Mouse (Mus musculus) liver, embryonic 11.5 days (tissue): ENCODE data around the gene Poldip3. TPM values are rescaled to one million over a fixed set of nuclear protein-coding genes. Genes with fewer than 3 reads are reported as not detected.

Experiments
- ATAC-seq: fragments of 200-750 bp; cut with Nextera tagmentation; replicated peaks from 2 replicates; pipeline ENCODE4 v1.8.0; 2017; ENCODE audit warnings: moderate number of reproducible peaks, mild to moderate bottlenecking, moderate TSS enrichment, moderate library complexity; ENCODE audit not compliant: low FRiP score
- DNase-seq: peaks from one replicate; pipeline ENCODE4 v3.0.0-alpha.2; 2017; ENCODE audit warnings: low spot score
- H3K27ac ChIP-seq: fragments of 300-500 bp; sonication (generic); 2 replicates; pipeline ENCODE4 v1.5.1; 2014; ENCODE audit warnings: mild to moderate bottlenecking, low read depth, low read length, control low read depth
- H3K27me3 ChIP-seq: fragments of 300-500 bp; sonication (generic); replicated peaks from 2 replicates; pipeline ENCODE4 v1.6.1; 2014; ENCODE audit warnings: low read length, mixed read lengths; ENCODE audit not compliant: control insufficient read depth, insufficient read depth
- H3K36me3 ChIP-seq: fragments of 300-500 bp; sonication (generic); 2 replicates; pipeline ENCODE4 v1.6.1; 2014; ENCODE audit warnings: mild to moderate bottlenecking, low read length, moderate library complexity, mixed read lengths; ENCODE audit not compliant: control insufficient read depth, insufficient read depth
- H3K4me1 ChIP-seq: fragments of 300-500 bp; sonication (generic); replicated peaks from 2 replicates; pipeline ENCODE4 v1.6.1; 2014; ENCODE audit warnings: low read length, mixed read lengths; ENCODE audit not compliant: control insufficient read depth, insufficient read depth
- H3K4me2 ChIP-seq: fragments of 300-500 bp; sonication (generic); 2 replicates; pipeline ENCODE4 v1.6.1; 2014; ENCODE audit warnings: mild to moderate bottlenecking, control low read depth, moderate library complexity
- H3K4me3 ChIP-seq: fragments of 300-500 bp; sonication (generic); 2 replicates; pipeline ENCODE4 v1.5.1; 2014; ENCODE audit warnings: low read depth, low read length, control low read depth
- H3K9ac ChIP-seq: fragments of 300-500 bp; sonication (generic); 2 replicates; pipeline ENCODE4 v1.6.1; 2014; ENCODE audit warnings: low read depth, low read length, control low read depth
- H3K9me3 ChIP-seq: fragments of 300-500 bp; sonication (generic); 2 replicates; pipeline ENCODE4 v1.6.1; 2016; ENCODE audit warnings: low read length, inconsistent platforms, mixed read lengths; ENCODE audit not compliant: control insufficient read depth
- WGBS: fragments of 180-500 bp; shearing (Covaris S2); extraction: QIAGEN DNeasy Blood & Tissue Kit; methylation state at CpG from one replicate; pipeline ENCODE4 v1.1.7; 2014; 5-methylcytosine and 5-hydroxymethylcytosine counted together
- polyA plus RNA-seq: library from polyadenylated mRNA; unstranded; fragments of >200 nt; fragmentation: Nextera tagmentation; extraction: Ambion mirVana; gene quantifications from 2 replicates; pipeline ENCODE4 v1.2.1, GENCODE M21; 2014

Poldip3 gene
- polyA plus RNA-seq, 1 experiment from 2014 or later = 117 TPM

- Histone ChIP-seq H3K9me3 (no peaks in the 10 kb centered on the region), H3K4me1 (peaks cover 64% of the 10 kb centered on the region), H3K4me2 (peak overlapping the region; percentile 43), H3K36me3 (peaks cover 9% of the 10 kb centered on the region), H3K9ac (peak overlapping the region; percentile 7; the same call in 1 of the 2 replicates), H3K27ac (peak overlapping the region; percentile 73; the same call in 1 of the 2 replicates), H3K27me3 (no peaks in the 10 kb centered on the region), H3K4me3 (no peak overlapping the region)
- WGBS = 73% methylated on average over 5 of the region's 5 CpGs
- ATAC-seq (no peak), DNase-seq (no peak)
Observed at GRCm38 (mm10) chr15:83167126-83167525, 17.9 kb upstream of the Poldip3 start.

GRCm38 (mm10) chr15:83166642-83167041, 17.5 kb upstream of the Poldip3 start:
- Histone ChIP-seq H3K4me3 (no peak overlapping the region), H3K4me2 (peak overlapping the region; percentile 43), H3K4me1 (peaks cover 66% of the 10 kb centered on the region), H3K9ac (peak overlapping the region; percentile 7; the same call in 1 of the 2 replicates), H3K27ac (peak overlapping the region; percentile 73; the same call in 1 of the 2 replicates), H3K9me3 (no peaks in the 10 kb centered on the region), H3K27me3 (no peaks in the 10 kb centered on the region), H3K36me3 (peaks cover 13% of the 10 kb centered on the region)
- DNase-seq (no peak), ATAC-seq (no peak)
- WGBS = 89% methylated on average over 3 of the region's 3 CpGs

GRCm38 (mm10) chr15:83165526-83166315, 16.5 kb upstream of the Poldip3 start:
- H3K27me3 ChIP-seq = no peaks in the 10 kb centered on the region
- peak overlapping the region; percentile 43 for H3K4me2 ChIP-seq
- H3K9ac ChIP-seq = no peak overlapping the region
- no peak overlapping the region for H3K4me3 ChIP-seq
- DNase-seq = no peak
- ATAC-seq = no peak
- H3K27ac ChIP-seq = peak overlapping the region; percentile 73
- H3K36me3 ChIP-seq = peaks cover 16% of the 10 kb centered on the region
- H3K9me3 ChIP-seq = no peaks in the 10 kb centered on the region
- peaks cover 58% of the 10 kb centered on the region for H3K4me1 ChIP-seq
- WGBS = 88% methylated on average over 13 of the region's 13 CpGs

- WGBS = 40% methylated on average over 5 of the region's 5 CpGs
Observed at GRCm38 (mm10) chr15:83164971-83165471, 15.8 kb upstream of the Poldip3 start.

GRCm38 (mm10) chr15:83162818-83163485, 13.8 kb upstream of the Poldip3 start:
- Histone ChIP-seq H3K4me1 (peaks cover 35% of the 10 kb centered on the region), H3K9me3 (no peaks in the 10 kb centered on the region), H3K9ac (0 out of 2 replicates have a peak overlapping the region, but pooled peaks have one; percentile 28), H3K27ac (peak overlapping the region; percentile 51; the same call in 1 of the 2 replicates), H3K4me2 (peak overlapping the region; percentile 13; the same call in 1 of the 2 replicates), H3K4me3 (no peak overlapping the region), H3K27me3 (no peaks in the 10 kb centered on the region), H3K36me3 (peaks cover 35% of the 10 kb centered on the region)
- ATAC-seq (no peak), DNase-seq (no peak)
- WGBS = 75% methylated on average over 11 of the region's 11 CpGs

More at GRCm38 (mm10) chr15:83164971-83165471, 15.8 kb upstream of the Poldip3 start:
- Histone ChIP-seq H3K9me3 (no peaks in the 10 kb centered on the region), H3K9ac (peak overlapping the region; percentile 17; the same call in 1 of the 2 replicates), H3K4me3 (no peak overlapping the region), H3K36me3 (peaks cover 23% of the 10 kb centered on the region), H3K27ac (peak overlapping the region; percentile 73), H3K27me3 (no peaks in the 10 kb centered on the region), H3K4me1 (peaks cover 51% of the 10 kb centered on the region), H3K4me2 (peak overlapping the region; percentile 40)
- peak; percentile 95 for ATAC-seq
- DNase-seq = no peak

- Histone ChIP-seq H3K9me3 (no peaks in the 10 kb centered on the region), H3K4me1 (peaks cover 29% of the 10 kb centered on the region), H3K36me3 (peaks cover 38% of the 10 kb centered on the region)
Observed at GRCm38 (mm10) chr15:83162001-83162400, 12.8 kb upstream of the Poldip3 start.

GRCm38 (mm10) chr15:83161062-83161748, 12.0 kb upstream of the Poldip3 start:
- H3K9me3 ChIP-seq = no peaks in the 10 kb centered on the region
- H3K36me3 ChIP-seq = peaks cover 41% of the 10 kb centered on the region
- DNase-seq (no peak), ATAC-seq (no peak)
- H3K27ac ChIP-seq = no peak overlapping the region
- no peaks in the 10 kb centered on the region for H3K27me3 ChIP-seq
- no peak overlapping the region for H3K9ac ChIP-seq
- H3K4me1 ChIP-seq = peaks cover 21% of the 10 kb centered on the region
- no peak overlapping the region for H3K4me2 ChIP-seq
- 78% methylated on average over 10 of the region's 10 CpGs for WGBS
- H3K4me3 ChIP-seq = no peak overlapping the region

More at GRCm38 (mm10) chr15:83162001-83162400, 12.8 kb upstream of the Poldip3 start:
- no peak overlapping the region for H3K4me3 ChIP-seq
- no peak overlapping the region for H3K9ac ChIP-seq
- WGBS = 85% methylated on average over 4 of the region's 4 CpGs
- ATAC-seq (no peak), DNase-seq (no peak)
- no peak overlapping the region for H3K27ac ChIP-seq
- H3K4me2 ChIP-seq = no peak overlapping the region
- no peaks in the 10 kb centered on the region for H3K27me3 ChIP-seq

GRCm38 (mm10) chr15:83160561-83160960, 11.4 kb upstream of the Poldip3 start:
- H3K36me3 ChIP-seq = peaks cover 41% of the 10 kb centered on the region
- H3K9me3 ChIP-seq = no peaks in the 10 kb centered on the region
- H3K4me3 ChIP-seq = no peak overlapping the region
- no peaks in the 10 kb centered on the region for H3K27me3 ChIP-seq
- ATAC-seq = no peak
- peaks cover 14% of the 10 kb centered on the region for H3K4me1 ChIP-seq
- H3K9ac ChIP-seq = no peak overlapping the region
- DNase-seq = no peak
- H3K4me2 ChIP-seq = no peak overlapping the region
- no peak overlapping the region for H3K27ac ChIP-seq
- WGBS = 93% methylated on average over 4 of the region's 4 CpGs
